Mouse (Mus musculus) naive thymus-derived CD4-positive, alpha-beta T cell, adult 2 months (primary cell): ENCODE measurements around the gene Prdx1.
"Not testable (repeated sequence)": the region's sequence is repeated elsewhere in the genome, so short reads cannot be mapped to it uniquely, and the experiment has no call there.

Experiments used
- DNase-seq: peaks from one replicate; pipeline ENCODE4 v3.0.0-alpha.2; 2011; ENCODE audit warnings: low read depth

The Prdx1 gene

DNA sequence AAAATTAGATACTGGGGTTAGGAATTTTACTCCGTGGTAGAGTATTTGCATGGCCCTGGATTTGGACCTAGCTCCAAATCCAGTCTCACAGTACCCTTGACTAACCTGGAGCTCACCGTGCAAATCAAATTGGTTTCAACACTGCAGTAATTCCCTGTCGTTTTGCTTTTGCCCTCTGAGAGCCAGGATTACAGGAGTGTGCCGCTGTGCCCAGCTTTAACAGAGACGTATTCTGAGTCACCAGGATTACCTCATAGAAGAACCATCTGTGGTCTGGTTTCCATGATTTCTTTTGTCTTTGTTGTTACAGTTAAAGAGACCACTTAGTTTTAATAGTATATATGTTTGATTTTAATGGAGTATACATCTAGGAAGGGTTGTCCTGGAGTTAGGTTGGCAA lies 6.2 kb upstream of the Prdx1 start:
- no peak for DNase-seq

DNA sequence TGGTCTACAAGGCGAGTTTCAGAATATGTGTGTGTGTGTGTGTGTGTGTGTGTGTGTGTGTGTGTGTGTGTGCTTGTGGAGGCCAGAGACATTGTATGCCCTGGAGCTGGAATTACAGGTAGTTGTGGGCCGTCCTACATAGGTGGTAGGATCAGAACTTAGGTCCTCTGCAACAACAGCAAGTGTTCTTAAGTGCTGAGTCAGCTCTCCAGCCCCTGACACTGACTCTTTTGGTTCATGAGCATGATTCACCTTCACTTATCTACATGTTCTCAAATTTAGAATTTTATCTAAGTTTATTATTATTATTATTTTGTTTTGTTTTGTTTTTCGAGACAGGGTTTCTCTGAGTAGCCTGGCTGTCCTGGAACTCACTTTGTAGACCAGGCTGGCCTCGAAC lies 4.8 kb upstream of the Prdx1 start:
- not testable (repeated sequence) for DNase-seq

DNA sequence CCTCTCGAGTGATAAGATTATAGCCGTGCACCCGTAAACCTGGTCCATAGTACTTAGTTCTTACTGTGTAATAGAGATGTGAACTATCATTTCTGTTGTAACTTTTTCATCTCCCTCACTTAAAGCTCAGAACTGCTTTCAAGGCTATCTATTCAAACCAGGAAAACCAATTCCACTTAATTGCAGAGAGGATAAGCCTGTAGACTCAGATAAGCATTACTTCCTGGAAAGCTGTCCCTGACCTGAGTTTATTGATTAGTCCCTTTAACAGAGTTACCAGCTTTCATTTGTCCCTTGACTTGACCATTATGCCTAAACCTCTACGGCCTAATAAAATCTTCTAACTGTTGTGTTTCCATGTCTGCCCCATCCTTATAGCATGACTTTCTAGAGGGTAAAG lies 1.4 kb upstream of the Prdx1 start:
- DNase-seq: no peak

DNA sequence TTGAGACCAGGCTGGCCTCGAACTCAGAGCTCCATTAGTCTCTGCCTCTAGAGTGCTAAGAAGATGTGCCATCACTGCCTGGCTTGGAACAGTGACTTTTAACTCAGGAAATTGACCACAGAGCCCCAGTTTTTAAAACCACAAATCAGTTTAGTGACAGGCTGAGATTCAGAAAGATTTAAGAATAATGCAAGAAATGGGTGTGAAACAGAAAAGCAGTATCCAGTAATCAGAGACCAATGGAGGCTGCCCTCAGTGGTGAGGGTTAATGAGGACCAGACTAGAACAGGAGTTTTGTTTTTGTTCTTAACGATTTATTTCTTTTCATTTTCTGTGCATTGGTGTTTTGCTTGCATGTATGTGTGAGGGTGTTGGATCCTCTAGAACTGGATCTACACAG lies 679 bp upstream of the Prdx1 start:
- no peak for DNase-seq

DNA sequence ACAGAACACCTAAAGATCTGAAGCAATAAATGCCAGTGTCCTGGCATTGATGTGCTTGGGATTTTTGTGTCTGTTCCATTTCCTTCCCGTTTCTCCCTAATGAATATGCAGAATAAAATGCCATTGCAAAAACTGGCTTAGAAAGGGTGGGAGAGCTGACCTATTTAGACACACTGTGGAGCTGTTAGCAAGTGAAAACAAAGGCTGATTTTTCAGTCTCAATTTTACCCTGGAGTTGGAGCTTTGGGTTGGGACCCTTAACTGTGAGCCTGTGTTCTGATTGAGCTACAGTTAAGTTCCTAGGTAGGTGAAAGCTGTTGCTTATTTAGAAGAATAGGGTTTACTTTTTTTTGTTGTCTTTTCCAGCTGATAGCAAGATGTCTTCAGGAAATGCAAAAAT lies 1.7 kb downstream of the Prdx1 start:
- no peak for DNase-seq

DNA sequence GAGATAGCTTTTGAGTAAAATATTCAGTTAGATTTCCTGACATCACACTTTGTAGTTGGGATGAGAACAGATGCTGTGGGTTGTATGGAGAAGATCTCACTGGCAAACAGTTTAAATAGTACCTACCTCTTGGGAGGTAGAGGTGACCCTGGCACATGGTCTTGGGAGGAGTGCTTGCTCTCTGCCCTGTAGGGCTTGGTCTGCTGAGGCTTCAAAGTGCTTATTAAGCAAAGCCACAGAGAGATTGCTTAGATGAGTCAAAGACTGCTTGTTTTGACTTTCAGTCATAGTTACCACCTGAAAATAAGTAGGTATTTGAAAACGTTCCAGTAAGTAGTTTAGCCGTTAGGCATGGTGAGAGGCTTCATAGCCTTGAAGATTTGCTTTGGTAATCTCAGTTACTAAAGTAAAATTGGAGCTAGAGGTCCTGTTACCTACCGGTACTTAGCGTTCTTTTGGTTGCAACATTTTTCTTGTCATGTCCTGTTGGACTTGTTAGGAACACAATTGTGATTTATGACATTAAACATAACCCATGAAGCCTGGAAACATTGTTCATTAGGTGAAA lies 4.0 kb downstream of the Prdx1 start:
- DNase-seq: no peak

DNA sequence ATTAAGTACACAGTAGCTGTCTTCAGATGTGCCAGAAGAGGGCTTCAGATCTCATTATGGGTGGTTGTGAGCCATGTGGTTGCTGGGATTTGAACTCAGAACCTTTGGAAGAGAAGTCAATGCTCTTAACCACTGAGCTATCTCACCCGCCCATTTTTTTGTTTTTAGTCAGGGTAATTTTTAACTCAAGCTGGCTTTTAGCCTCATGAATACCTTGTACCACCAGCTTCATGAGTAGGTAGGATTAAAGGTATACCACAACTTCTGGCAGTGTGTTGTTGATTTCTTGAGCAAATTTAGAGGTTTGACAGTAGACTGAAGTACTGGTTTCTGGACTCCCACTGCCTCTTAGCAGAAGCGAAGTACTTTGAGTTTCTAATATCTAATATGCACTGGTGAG lies 6.8 kb downstream of the Prdx1 start:
- DNase-seq: no peak

DNA sequence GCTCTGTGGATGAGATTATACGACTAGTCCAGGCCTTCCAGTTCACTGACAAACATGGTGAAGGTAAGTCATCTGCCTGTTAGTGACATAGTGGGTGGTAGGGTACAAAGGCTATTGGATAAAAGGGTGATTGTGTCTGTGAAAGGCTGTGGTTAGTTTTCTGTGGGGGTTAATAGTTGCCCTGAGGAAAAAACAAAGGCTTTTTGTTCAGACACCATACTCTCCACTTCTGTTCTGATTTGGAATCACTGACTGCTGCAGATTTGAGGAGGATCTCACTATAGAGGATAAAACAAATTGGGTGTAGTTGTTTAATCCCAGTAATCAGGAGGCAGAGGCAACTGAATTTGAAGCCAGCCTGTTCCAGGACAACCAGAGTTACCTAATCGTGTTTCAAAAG lies 8.4 kb downstream of the Prdx1 start:
- no peak for DNase-seq

DNA sequence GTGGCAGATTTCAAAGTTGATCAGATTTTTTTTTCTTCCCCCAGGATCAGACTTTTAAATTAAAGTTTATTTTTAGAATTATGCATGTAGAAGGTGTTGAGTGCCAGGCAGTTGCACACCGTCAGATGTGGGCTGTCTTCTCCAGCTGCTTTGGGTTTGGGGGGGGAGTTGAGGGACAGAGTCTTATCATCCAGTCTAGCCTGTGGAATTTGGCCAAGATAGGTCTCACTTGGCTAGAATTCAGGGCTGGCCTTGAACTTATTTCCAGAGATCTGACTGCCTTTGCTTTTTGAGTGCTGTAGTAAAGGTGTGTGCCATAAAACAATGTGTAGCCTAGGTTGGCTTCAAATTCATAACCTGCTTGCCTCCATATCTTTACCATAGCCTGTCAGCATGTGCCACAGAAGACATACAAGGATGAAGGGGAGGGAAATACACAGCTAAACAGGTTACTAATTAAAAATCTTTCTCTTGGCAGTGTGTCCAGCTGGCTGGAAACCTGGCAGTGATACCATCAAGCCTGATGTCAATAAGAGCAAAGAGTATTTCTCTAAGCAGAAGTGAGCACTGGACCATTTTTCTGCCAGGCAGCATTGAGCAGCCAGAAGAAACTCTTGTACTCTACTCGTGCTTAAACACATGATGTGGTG lies 13.5 kb downstream of the Prdx1 start:
- no peak for DNase-seq

DNA sequence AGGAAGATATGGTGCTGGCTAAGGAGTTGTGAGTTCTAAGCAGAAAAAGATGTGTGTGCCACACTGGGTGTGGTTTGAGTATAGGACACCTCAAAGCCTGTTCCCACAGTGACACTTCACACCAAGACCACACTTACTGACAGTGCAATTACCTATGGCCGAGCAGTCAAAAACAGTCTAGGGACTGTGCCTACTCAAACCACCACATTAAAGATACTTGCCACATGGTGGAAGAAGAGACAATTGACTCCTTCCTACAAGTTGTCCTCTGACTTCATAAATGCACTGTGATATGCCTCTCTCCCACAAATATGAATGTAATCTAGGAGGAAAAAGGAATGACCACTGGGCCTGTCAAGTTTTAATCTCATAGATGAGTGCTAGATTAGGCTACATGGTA lies 15.6 kb downstream of the Prdx1 start:
- no peak for DNase-seq

DNA sequence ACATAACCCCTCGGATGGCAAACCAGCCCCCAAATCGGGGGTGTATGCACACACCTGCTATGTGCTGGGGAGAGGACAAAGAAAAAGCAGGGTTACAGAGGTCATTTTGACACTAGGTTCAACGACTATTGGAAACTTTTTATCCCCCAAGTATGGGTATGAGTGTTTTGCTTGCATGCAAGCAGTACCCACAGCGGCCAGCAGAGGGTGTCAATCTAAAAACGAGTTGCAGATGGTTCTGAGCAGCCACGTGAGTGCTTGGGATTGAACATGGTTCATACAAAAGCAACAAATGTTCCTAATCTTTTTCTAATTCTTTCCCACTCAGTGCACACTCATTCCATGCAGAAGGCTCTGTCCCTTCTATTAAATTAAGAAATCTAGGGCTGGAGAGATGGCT lies 18.5 kb downstream of the Prdx1 start:
- peak; percentile 87 for DNase-seq

DNA sequence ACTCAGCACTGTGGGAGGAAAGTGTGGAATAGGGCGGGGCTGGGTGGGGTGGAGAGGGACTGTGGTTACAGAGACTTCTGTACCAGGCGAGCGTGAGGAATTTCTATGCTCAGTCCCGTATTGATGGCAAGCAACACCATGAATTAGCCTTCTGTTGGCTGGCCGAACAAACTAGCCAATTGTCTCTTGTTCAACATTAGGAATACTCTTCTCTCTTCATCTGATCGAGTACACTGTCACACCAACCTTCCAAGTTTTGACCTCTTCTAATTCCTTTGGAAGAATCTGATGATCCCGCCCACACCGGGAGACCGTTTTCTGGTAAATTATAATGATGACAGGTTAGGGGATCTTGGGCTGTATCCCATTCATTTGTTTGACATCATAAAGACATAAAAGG lies 22.3 kb downstream of the Prdx1 start:
- no peak for DNase-seq

DNA sequence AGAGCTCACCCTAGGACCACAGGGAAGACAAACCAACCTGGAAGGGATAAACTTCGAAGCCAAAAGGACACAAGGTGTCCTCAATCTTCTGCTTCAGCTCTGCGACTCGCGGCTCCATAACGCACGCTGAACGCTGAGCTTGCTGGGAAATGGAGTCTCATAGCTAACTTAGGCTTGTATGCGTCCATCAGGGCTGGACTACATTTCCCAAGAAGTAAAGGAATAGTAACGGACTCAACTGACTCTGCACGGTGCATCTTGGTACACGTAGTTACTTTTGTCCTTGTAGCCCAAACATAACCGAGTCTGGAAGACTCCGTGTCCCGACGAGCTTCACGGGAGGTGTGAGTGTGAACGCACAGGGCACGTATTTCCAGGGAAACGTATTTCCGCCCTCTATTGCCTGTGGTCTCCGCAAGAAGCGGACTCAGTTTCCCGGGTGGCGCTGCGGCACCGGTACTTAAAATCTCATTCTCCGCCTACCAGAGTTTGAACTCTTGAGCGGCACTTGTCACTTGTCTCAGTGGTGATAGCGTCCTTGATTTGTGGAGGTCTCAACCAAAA lies 22.9 kb downstream of the Prdx1 start, which contains the start of the genes Mmachc and Ccdc163:
TSS of gene Mmachc (minus strand) at position 206 of the 564 bp plus-strand sequence.
TSS of gene Ccdc163 (plus strand) at position 309 of the 564 bp plus-strand sequence.
- peak; percentile 94 for DNase-seq

DNA sequence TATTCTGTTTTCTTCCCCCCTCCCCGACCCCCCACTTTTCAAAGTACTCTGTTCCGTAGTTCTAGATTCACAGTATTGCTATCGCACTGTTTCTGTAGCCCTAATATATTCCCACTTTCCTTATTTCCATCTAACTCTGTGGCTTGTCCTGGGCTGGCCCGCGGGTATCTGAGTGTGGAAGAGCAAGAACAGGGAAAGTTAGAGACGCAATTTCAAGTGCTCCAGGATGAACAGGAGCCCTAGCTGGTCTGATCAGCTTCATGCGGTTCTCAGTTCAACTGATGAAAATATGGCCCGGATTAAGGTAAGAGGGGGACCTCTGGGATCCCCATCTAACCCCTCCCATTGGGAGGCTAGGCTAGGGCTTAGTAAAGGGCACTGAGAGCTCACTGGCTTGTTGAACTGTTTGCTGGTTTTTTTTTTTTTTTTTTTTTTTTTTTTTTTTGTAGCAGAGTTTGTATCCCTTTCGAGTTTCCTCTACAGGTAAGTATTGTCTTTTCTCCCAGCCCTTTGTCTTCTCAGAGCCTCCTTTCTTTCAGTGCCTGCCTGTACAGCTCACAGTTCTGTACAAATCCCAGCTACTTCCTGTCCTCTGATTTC lies 23.5 kb downstream of the Prdx1 start:
- DNase-seq: no peak

DNA sequence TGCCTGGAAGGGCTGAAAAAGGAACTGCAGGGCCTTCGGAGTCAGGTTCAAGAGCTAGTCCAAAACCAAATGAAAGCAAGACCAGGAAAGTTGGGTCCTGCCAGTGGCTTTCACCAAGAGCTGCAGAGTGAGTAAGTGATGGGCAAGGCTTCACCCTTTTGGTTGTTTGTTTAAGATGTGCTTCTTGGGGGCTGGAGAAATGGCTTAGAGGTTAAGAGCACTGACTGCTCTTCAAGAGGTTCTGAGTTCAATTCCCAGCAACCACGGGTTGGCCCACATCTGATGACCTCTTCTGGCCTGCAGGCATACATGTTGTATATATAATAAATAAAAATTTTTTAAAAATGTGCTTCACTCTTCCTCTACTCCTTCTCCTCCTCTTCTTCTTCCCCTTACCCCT lies 24.8 kb downstream of the Prdx1 start:
- DNase-seq: no peak

DNA sequence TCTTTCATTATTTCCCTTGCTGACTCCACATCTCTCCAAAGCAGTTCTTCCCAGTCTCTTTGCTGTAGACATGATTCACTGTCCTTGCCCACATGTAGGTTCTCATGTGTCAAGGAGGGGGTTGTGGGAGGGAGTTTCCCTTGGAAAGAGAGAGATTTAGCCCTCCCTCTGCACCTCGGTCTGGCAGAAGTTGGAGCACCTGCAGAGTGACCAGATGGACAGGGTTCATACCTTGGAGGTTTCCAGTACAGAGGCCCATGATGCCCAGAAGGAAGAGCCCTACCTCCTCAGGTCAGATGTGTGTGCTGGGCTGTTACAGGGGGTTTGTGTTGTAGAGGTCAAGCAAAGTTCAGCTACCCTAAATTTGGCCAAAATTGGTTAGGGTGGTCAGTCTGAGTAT lies 27.2 kb downstream of the Prdx1 start:
- no peak for DNase-seq

DNA sequence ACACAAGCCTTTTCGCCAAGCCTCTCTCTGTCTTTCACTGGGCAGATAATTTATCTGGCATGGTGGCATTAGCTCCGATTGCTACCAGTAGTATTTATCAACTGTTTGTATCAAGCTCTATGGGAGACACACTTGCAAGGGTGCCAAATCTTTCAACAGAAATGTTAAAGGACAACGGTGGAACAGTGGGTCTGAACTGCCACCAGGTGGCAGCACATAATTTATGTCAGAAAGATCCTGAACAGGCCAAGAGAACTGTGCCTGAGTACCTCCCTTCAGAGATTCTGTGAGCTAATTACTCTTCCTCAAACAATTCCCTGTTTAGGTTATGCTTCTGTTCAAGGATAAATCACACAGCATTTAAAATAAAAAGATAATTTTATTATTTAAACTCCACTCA lies 34.1 kb downstream of the Prdx1 start:
- peak; percentile 88 for DNase-seq

DNA sequence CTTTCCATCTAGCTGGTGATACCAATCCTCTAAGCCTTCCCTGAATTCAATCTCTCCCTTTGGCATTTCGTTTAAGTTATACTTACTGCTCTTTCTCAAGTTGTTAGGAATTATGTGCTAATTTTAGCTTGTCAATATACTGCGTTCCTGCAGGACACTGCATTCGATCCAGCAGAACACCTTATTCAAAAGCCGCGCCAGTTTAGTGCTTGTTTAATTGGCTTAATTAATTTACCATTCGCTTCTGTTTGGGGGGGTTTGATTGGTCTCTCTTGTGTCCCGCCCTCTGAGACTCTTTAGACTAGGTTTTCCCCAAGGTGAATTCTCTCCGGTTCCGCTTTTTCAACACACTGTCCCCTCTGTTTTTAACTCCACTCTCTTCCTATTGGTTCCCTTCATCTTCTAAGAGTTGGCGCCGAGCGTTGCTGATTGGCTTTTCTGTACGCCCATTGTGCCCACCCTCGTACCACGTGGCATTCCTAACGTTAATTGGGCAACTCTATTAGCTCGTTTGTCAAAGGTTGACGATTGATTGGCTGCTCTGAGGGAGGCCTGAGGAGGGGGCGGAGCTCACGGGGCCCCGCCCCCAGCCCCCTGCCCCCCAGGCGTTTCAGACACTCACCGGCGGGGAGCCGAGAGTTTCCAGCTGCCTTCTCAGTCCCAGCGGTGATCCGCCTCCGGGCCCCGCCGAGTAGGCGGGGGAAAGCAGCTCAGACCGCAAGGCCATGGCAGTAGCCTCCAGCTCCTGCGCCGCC lies 35.2 kb downstream of the Prdx1 start, which contains the start of gene Tesk2:
TSS of gene Tesk2 (plus strand) at position 606 of the 755 bp plus-strand sequence.
- DNase-seq: peak; percentile 95

DNA sequence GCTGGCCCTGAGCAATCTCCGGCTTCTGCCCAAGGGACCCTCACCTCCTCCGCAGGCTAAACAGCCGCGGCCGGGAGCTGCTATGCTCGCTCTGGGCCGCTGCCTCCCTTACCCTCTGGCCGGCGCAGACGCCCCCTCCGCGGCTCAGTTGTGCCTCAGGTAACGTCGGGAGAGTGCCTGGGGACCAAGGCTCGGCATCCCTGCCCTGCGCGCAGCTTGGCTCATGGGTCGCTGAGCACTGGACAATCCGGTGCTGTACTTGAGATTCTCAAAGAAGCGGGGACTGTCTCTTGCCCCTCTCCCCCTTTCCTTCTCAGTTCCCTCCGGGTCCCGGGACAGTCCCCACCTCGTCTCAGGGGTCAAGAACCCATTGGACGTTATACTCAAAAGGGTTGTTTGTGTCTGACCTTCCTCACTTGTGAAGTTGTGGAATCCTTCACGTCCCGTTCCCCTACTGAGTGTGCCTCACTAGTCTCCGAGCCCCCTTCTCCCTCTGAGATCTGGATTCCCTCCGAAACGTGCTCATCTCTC lies 35.8 kb downstream of the Prdx1 start:
- no peak for DNase-seq

DNA sequence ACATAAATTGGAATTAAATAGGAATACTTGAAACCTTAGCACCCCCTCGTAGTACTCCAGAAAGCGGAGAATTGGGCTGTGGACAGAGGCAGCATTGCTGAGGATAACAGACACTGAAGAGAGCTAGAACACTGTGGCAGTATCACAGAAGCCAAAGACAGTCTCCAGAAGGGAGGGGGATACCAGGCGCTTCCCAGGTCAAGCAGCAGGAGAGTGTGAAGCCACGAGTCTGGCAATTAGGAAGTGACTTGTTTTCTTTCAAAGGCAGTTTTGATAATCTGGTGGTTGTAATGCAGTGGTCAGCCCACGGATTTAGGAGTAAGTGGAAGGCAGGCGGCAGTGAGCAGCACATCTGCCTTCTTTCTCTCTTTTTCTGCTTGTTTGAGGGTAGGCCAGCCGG lies 36.9 kb downstream of the Prdx1 start:
- DNase-seq: no peak

DNA sequence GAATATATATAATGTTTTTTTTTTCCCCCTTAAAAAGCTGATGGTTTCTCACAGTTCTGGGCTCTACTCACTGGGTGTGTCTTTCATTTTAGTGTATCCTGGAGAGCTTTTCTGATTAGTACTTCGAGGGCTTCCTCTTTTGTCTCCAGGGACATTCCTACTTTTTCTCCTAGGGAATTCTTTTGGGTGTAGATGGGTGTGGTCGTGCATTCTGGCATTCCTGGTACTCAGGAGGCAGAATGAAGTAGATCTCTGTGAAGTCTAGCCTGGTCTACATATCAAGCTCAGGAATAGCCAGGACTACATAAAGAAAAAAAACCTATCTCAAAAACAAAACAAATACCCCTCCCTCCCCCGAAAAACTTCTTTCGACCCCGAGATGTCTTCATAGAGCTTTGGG lies 40.1 kb downstream of the Prdx1 start:
- DNase-seq: no peak

DNA sequence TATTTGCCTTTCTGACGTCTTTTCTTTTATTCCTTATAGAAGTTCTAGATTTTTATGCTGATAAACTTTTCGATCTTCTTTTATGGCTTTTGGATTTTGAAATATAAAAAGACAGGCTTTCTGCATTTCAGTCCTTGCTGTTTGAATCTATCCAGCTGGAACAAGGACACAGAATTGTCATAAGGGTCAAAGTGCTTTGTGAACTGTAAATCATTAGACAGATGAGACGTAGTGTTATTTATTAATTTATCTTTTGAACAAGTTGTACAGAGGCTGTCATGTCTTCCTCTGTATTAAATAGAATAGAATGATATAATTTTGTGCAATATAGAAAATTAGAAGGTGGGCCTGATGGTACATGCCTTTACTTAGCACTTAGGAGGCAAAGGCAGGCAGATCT lies 42.1 kb downstream of the Prdx1 start:
- DNase-seq: no peak
